14 mouse cellular contexts compared by ENCODE assay signal in the genomic region with DNA sequence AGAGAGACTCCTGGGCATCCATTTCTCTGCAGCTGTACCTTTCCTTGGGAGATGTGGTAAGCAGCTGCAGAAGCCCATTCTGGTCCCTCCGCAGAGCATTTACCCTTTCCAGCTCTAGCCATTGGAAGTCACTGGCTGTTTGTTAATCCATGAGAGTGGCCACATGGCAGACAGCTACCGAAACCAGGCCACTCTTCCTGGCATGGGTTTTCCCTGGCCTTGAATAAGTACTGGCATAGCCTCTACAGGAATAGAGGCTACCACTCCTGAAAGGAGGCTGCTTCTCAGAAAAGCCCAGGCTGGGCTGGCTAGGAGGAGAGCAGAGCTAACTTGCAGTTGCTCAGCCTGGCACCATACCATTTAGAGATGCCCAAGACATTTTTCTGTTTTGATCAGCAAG.
"Had no signal": no experiment of that assay in that cellular context is flagged by ENCODE, and none has a peak within 500 bp of the region (broad histone marks: within the 10 kb centered on the region; RNA-seq: fewer than 3 reads in every experiment).

No protein-coding gene starts in this region.

- H3K4me3 ChIP-seq: limb, embryonic 12.5 days; midbrain, embryonic 10.5 days; neural tube, embryonic 13.5 days; stomach, embryonic 15.5 days had no signal

- ATAC-seq: lung, postnatal 0 days; midbrain, embryonic 16.5 days had no signal

- H3K27ac ChIP-seq: limb, embryonic 12.5 days; midbrain, embryonic 10.5 days; neural tube, embryonic 13.5 days; stomach, embryonic 15.5 days had no signal

- H3K4me2 ChIP-seq: limb, embryonic 12.5 days; neural tube, embryonic 13.5 days; stomach, embryonic 15.5 days had no signal

- DNase-seq: kidney, adult 8-10 months; kidney, postnatal 25 days; lung, adult 2 months; lung, postnatal 4 days; retina, postnatal 1 day; right cerebral cortex, postnatal 4 days; thymus, adult 2 months; thymus, postnatal 25 days had no signal

- H3K9ac ChIP-seq: limb, embryonic 12.5 days; neural tube, embryonic 13.5 days; stomach, embryonic 15.5 days had no signal

- H3K27me3 ChIP-seq: limb, embryonic 12.5 days; neural tube, embryonic 13.5 days; stomach, embryonic 15.5 days had no signal

- H3K9me3 ChIP-seq: limb, embryonic 12.5 days; midbrain, embryonic 10.5 days; neural tube, embryonic 13.5 days; stomach, embryonic 15.5 days had no signal
